Mouse (Mus musculus) splenic B cell, adult 2 months (primary cell): ENCODE data around the gene Cdc5l.

Experiments
- DNase-seq: peaks from one replicate; pipeline ENCODE4 v3.0.0-alpha.2; 2011; ENCODE audit warnings: low read depth, low spot score
- H3K27me3 ChIP-seq: 2 replicates; pipeline ENCODE4 v1.6.1; 2012; ENCODE audit warnings: mild to moderate bottlenecking, low read length, moderate library complexity, mixed read lengths; ENCODE audit not compliant: control insufficient read depth, poor library complexity, insufficient read depth, severe bottlenecking
- H3K36me3 ChIP-seq: 2 replicates; pipeline ENCODE4 v1.6.1; 2012; ENCODE audit warnings: mild to moderate bottlenecking, low read length, moderate library complexity, mixed read lengths; ENCODE audit not compliant: control insufficient read depth, poor library complexity, insufficient read depth, severe bottlenecking

The Cdc5l gene

GRCm38 (mm10) chr17:45370535-45370934 is 63.0 kb downstream of the Cdc5l start:
- H3K27me3 ChIP-seq: no peaks in the 10 kb centered on the region
- no peak for DNase-seq
- H3K36me3 ChIP-seq: no peaks in the 10 kb centered on the region

DNA sequence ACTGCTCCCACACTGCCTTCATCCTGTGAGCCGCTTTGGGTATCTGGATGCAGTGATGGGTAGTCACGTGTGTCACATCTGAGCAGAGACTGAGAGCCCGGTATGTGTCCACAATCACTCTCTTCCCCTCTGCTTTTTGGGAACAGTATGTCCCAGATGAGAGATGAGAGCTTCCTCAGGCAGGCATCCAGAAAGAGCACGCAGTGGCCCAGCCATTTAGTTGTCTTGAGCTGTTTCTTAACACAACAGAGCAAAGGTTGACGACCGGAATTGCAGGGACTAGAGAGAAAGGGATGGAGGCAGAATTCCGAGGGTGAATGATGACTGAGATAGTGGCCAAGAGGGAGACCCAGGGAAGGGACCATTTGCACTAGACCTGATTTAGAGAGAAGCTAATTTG is 68.7 kb downstream of the Cdc5l start:
- Histone ChIP-seq H3K36me3 (no peaks in the 10 kb centered on the region), H3K27me3 (no peaks in the 10 kb centered on the region)
- DNase-seq: no peak

- no peaks in the 10 kb centered on the region for H3K27me3 ChIP-seq
- DNase-seq: peak; percentile 39
- H3K36me3 ChIP-seq: no peaks in the 10 kb centered on the region
These were observed 72.6 kb downstream of the Cdc5l start for GRCm38 (mm10) chr17:45360950-45361349.

GRCm38 (mm10) chr17:45359443-45359842 is 74.1 kb downstream of the Cdc5l start:
- Histone ChIP-seq H3K36me3 (no peaks in the 10 kb centered on the region), H3K27me3 (no peaks in the 10 kb centered on the region)
- DNase-seq: no peak

DNA sequence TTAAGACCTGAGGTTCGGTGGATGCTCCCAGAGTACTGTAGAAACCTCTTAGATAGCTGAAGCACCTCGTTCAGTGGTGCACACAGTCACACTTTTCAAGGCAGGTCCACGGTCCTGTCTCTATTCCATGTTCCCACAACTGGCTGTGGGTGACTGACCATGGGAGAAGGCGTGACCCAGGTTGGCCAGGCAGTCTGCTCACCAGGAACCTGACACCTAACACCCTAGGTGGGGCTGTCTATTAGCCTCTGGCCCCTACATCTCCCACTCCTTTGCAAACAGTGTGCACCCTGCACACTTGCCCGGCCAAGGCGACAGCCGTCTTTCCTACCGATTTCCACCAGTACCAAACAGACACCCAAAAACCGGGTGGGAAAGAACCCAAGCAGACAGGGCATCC is 77.1 kb downstream of the Cdc5l start:
- no peak for DNase-seq
- no peaks in the 10 kb centered on the region for H3K36me3 ChIP-seq
- no peaks in the 10 kb centered on the region for H3K27me3 ChIP-seq

- no peaks in the 10 kb centered on the region for H3K36me3 ChIP-seq
- DNase-seq: no peak
- H3K27me3 ChIP-seq: no peaks in the 10 kb centered on the region
These were observed 85.6 kb downstream of the Cdc5l start for GRCm38 (mm10) chr17:45347951-45348350.
